15 mouse cellular contexts compared by ENCODE assay signal in the genomic region with DNA sequence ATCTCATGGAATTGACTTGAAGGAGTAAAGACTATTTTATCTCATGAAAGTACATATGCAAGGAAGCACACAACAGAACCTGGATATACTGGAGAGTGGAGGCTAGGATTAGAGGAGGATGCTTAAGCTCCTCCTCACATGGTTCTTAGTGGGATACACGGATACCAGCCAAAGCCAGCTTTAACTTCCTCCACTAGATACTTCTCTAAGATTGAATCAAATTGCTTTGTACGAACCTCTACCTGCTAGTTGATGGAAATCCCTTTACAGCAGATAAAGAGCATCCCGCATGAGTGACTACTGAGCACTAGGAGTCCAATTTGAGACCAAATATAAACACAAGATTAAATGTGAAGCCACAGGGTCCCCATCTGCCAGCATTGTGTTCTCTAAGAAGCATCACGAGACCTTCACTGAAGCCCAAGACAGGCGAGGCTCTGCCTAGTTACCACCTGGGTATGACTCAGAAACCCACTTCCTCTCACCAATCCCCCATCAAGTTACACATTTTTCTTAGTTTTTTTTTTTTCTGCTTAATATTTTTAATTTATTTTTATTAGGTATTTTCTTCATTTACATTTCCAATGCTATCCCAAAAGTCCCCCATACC.
DNase-seq lines count a peak whose midpoint lies in the region; ATAC-seq and TF ChIP-seq lines count a peak whose summit lies in the region.
"Had no signal": no experiment of that assay in that cellular context is flagged by ENCODE, and none has a peak within 500 bp of the region (broad histone marks: within the 10 kb centered on the region; RNA-seq: fewer than 3 reads in every experiment).

No protein-coding gene starts in this region.

- no peak for TF ChIP-seq POLR2A in CH12.LX (IDR thresholded peaks at IDR 0.05; ENCODE audit: low read depth, low read length)

- TF ChIP-seq EP300 in CH12.LX (IDR thresholded peaks at IDR 0.05; ENCODE audit: low read length): peak; percentile 66
- no peak for TF ChIP-seq EP300 in liver, postnatal 0 days (IDR thresholded peaks at IDR 0.05; ENCODE audit: low read depth)

- no peak for TF ChIP-seq CTCF in CH12.LX (conservative IDR thresholded peaks at IDR 0.05 in 1 of 2, IDR thresholded peaks at IDR 0.05 in 1 of 2; ENCODE audit: low read depth in 2 of 2, low read length in 2 of 2)
- TF ChIP-seq CTCF in liver, postnatal 0 days (IDR thresholded peaks at IDR 0.05; ENCODE audit: low read depth): no peak

- H3K27me3 ChIP-seq in heart, embryonic 16.5 days (ENCODE audit: control insufficient read depth, insufficient read depth, low read length): no peaks in the 10 kb centered on the region
- no peaks in the 10 kb centered on the region for H3K27me3 ChIP-seq in CH12.LX (replicated peaks)
- H3K27me3 ChIP-seq in liver, postnatal 0 days (ENCODE audit: insufficient read depth, low read length): no peaks in the 10 kb centered on the region
- H3K27me3 ChIP-seq in midbrain, embryonic 10.5 days (ENCODE audit: low read depth, poor library complexity, severe bottlenecking): no peaks in the 10 kb centered on the region
- H3K27me3 ChIP-seq: midbrain, embryonic 12.5 days; neural tube, embryonic 12.5 days; stomach, embryonic 15.5 days had no signal

- dilution Hi-C loops in CH12.LX (cut with MboI; ENCODE audit: extremely low pct_ligation_motif_present, extremely low pct_unique_long_range_greater_than_20kb, low sequenced_read_pairs): no loop called here

- H3K4me2 ChIP-seq in heart, embryonic 16.5 days (ENCODE audit: low read depth, low read length): no peak overlapping the region
- no peak overlapping the region for H3K4me2 ChIP-seq in CH12.LX (ENCODE audit: insufficient read depth, low read depth, poor library complexity, severe bottlenecking)
- no peak overlapping the region for H3K4me2 ChIP-seq in liver, postnatal 0 days (ENCODE audit: low read depth, low read length)
- H3K4me2 ChIP-seq: midbrain, embryonic 12.5 days; neural tube, embryonic 12.5 days; stomach, embryonic 15.5 days had no signal

- 62% methylated on average over 5 of the region's 5 CpGs for WGBS in heart, embryonic 16.5 days
- WGBS in liver, postnatal 0 days (ENCODE audit: insufficient replicate concordance): 47% methylated on average over 5 of the region's 5 CpGs
- 73% methylated on average over 5 of the region's 5 CpGs for WGBS in midbrain, embryonic 10.5 days

- no peaks in the 10 kb centered on the region for H3K36me3 ChIP-seq in heart, embryonic 16.5 days (ENCODE audit: control insufficient read depth, insufficient read depth)
- no peaks in the 10 kb centered on the region for H3K36me3 ChIP-seq in CH12.LX (replicated peaks in 1 of 2; ENCODE audit: control insufficient read depth in 1 of 2, insufficient read depth in 1 of 2, low read length in 1 of 2)
- H3K36me3 ChIP-seq in liver, postnatal 0 days (replicated peaks; ENCODE audit: insufficient read depth, low read length): no peaks in the 10 kb centered on the region
- H3K36me3 ChIP-seq in midbrain, embryonic 10.5 days: no peaks in the 10 kb centered on the region
- H3K36me3 ChIP-seq: embryonic facial prominence, embryonic 10.5 days; midbrain, embryonic 12.5 days; neural tube, embryonic 12.5 days; stomach, embryonic 15.5 days had no signal

- in situ Hi-C loops in CH12.LX (cut with MboI; ENCODE audit: low pct_ligation_motif_present, low pct_unique_long_range_greater_than_20kb, low sequenced_read_pairs): no loop called here

- H3K4me1 ChIP-seq in heart, embryonic 16.5 days (ENCODE audit: control insufficient read depth, insufficient read depth, low read length): no peaks in the 10 kb centered on the region
- H3K4me1 ChIP-seq in CH12.LX (ENCODE audit: control insufficient read depth in 1 of 2, insufficient read depth in 2 of 2): peaks cover 0 to 23% of the 10 kb centered on the region in 2 experiments; a peak in 2 of 4 replicates
- H3K4me1 ChIP-seq in liver, postnatal 0 days (ENCODE audit: insufficient read depth): no peaks in the 10 kb centered on the region
- H3K4me1 ChIP-seq in midbrain, embryonic 10.5 days: no peaks in the 10 kb centered on the region
- H3K4me1 ChIP-seq: embryonic facial prominence, embryonic 10.5 days; midbrain, embryonic 12.5 days; neural tube, embryonic 12.5 days; stomach, embryonic 15.5 days had no signal

- H3K79me2 ChIP-seq in CH12.LX (replicated peaks; ENCODE audit: control insufficient read depth, extremely low read depth, insufficient read depth, poor library complexity, severe bottlenecking): no peaks in the 10 kb centered on the region

- H3K4me3 ChIP-seq in heart, embryonic 16.5 days (ENCODE audit: low read length): no peak overlapping the region
- H3K4me3 ChIP-seq in CH12.LX (replicated peaks in 1 of 3; ENCODE audit: low read depth in 2 of 3, low read length in 2 of 3, poor library complexity in 1 of 3): no peak overlapping the region
- no peak overlapping the region for H3K4me3 ChIP-seq in liver, postnatal 0 days (ENCODE audit: low read depth, low read length)
- H3K4me3 ChIP-seq in midbrain, embryonic 10.5 days: no peak overlapping the region
- H3K4me3 ChIP-seq: embryonic facial prominence, embryonic 10.5 days; midbrain, embryonic 12.5 days; neural tube, embryonic 12.5 days; stomach, embryonic 15.5 days had no signal

- no peak for TF ChIP-seq RAD21 in CH12.LX (IDR thresholded peaks at IDR 0.05; ENCODE audit: low read depth, low read length)

- no peak overlapping the region for H3K27ac ChIP-seq in heart, embryonic 16.5 days (ENCODE audit: low read length)
- no peak overlapping the region for H3K27ac ChIP-seq in CH12.LX (ENCODE audit: insufficient read depth, low read depth)
- H3K27ac ChIP-seq in liver, postnatal 0 days (ENCODE audit: low read depth): no peak overlapping the region
- H3K27ac ChIP-seq in midbrain, embryonic 10.5 days (replicated peaks): no peak overlapping the region
- H3K27ac ChIP-seq: embryonic facial prominence, embryonic 10.5 days; midbrain, embryonic 12.5 days; neural tube, embryonic 12.5 days; stomach, embryonic 15.5 days had no signal

- no peaks in the 10 kb centered on the region for H3K9me3 ChIP-seq in heart, embryonic 16.5 days (replicated peaks; ENCODE audit: control insufficient read depth, low read length)
- no peaks in the 10 kb centered on the region for H3K9me3 ChIP-seq in CH12.LX (replicated peaks; ENCODE audit: low read length)
- H3K9me3 ChIP-seq in liver, postnatal 0 days (ENCODE audit: low read length): no peaks in the 10 kb centered on the region
- H3K9me3 ChIP-seq in midbrain, embryonic 10.5 days (replicated peaks): no peaks in the 10 kb centered on the region
- H3K9me3 ChIP-seq: embryonic facial prominence, embryonic 10.5 days; midbrain, embryonic 12.5 days; neural tube, embryonic 12.5 days; stomach, embryonic 15.5 days had no signal

- H3K9ac ChIP-seq in heart, embryonic 16.5 days (ENCODE audit: low read length): no peak overlapping the region
- H3K9ac ChIP-seq in CH12.LX (ENCODE audit: insufficient read depth, low read depth): no peak overlapping the region
- no peak overlapping the region for H3K9ac ChIP-seq in liver, postnatal 0 days (replicated peaks)
- H3K9ac ChIP-seq: midbrain, embryonic 12.5 days; neural tube, embryonic 12.5 days; stomach, embryonic 15.5 days had no signal

- DNase-seq in heart, adult 11 months: no peak
- peak; percentile 72 for DNase-seq in CH12.LX (ENCODE audit: extremely low read depth)
- peak; percentile 75 for DNase-seq in thymus, postnatal 14 days
- DNase-seq in urinary bladder, adult 18-20 months (ENCODE audit: low spot score in 2 of 2): no peak
- no peak for DNase-seq in liver, postnatal 0 days
- DNase-seq in midbrain, embryonic 10.5 days (ENCODE audit: low spot score): no peak
- DNase-seq: adrenal gland, adult 8-10 months; heart, postnatal 10 days; kidney, postnatal 14 days had no signal

- peak; percentile 55; the same call in 1 of the 2 replicates for ATAC-seq in heart, embryonic 16.5 days (replicated peaks; ENCODE audit: extremely low read depth, insufficient read depth, low FRiP score)
- peak; percentile 99 for ATAC-seq in inflammation-experienced regulatory T-cells, adult 6 months
- no peak for ATAC-seq in liver, postnatal 0 days

TF ChIP-seq in CH12.LX, 34 proteins besides CTCF, POLR2A, EP300 and RAD21:
- TF ChIP-seq MEF2A (IDR thresholded peaks at IDR 0.05; ENCODE audit: borderline replicate concordance, low read depth, low read length) (no peak), CHD2 (IDR thresholded peaks at IDR 0.05; ENCODE audit: low read length) (no peak), TCF12 (IDR thresholded peaks at IDR 0.05; ENCODE audit: low read depth, low read length) (0 out of 2 replicates have a peak, but pooled peaks have one; percentile 30), BHLHE40 (IDR thresholded peaks at IDR 0.05; ENCODE audit: low read depth, low read length) (peak; percentile 74), ZNF384 (IDR thresholded peaks at IDR 0.05; ENCODE audit: low read depth, low read length) (peak; percentile 29; the same call in 1 of the 2 replicates), PAX5 (IDR thresholded peaks at IDR 0.05; ENCODE audit: low read length) (no peak), JUND (conservative IDR thresholded peaks at IDR 0.05; ENCODE audit: low read depth, low read length) (peak; percentile 57; the same call in 1 of the 2 replicates), MXI1 (IDR thresholded peaks at IDR 0.05; ENCODE audit: low read depth, low read length) (no peak), ETS1 (conservative IDR thresholded peaks at IDR 0.05; ENCODE audit: low read depth, low read length) (peak; percentile 50; the same call in 1 of the 2 replicates)

Comparison
In these comparisons a context has a peak if more than half of its experiments do, and no peak if none do; other contexts are left out.
1. DNase-seq: peak in CH12.LX (single experiment) and thymus, postnatal 14 days (single experiment); none in heart, adult 11 months (single experiment), urinary bladder, adult 18-20 months (0 of 2), liver, postnatal 0 days (single experiment) and midbrain, embryonic 10.5 days (single experiment).